Mouse (Mus musculus) CD4-positive helper T cell, adult 2 months (primary cell): ENCODE data around the gene Hoxb2.

ENCODE experiments used
- DNase-seq: peaks from one replicate; pipeline ENCODE4 v3.0.0-alpha.2; 2012; ENCODE audit warnings: low read depth, missing footprints, low spot score

Hoxb2 gene

GRCm38 (mm10) chr11:96316696-96317607, 33.4 kb upstream of the Hoxb2 start:
- DNase-seq, result no peak

- DNase-seq, result no peak
These were observed 32.5 kb upstream of the Hoxb2 start, which contains the start of gene Hoxb4 for GRCm38 (mm10) chr11:96317608-96318367. Gene Hoxb4, plus strand, starts transcription at chr11:96318267.

- peak; percentile 80 for DNase-seq
These were observed 31.8 kb upstream of the Hoxb2 start for GRCm38 (mm10) chr11:96318368-96319070.

- DNase-seq, result peak; percentile 46
These were observed 31.0 kb upstream of the Hoxb2 start for GRCm38 (mm10) chr11:96319071-96319902.

GRCm38 (mm10) chr11:96319910-96320309, 30.4 kb upstream of the Hoxb2 start:
- no peak for DNase-seq

GRCm38 (mm10) chr11:96320688-96321087, 29.6 kb upstream of the Hoxb2 start:
- DNase-seq, result no peak

- no peak for DNase-seq
These were observed 28.5 kb upstream of the Hoxb2 start for GRCm38 (mm10) chr11:96321846-96322245.

GRCm38 (mm10) chr11:96322738-96323137, 27.6 kb upstream of the Hoxb2 start:
- DNase-seq, result no peak

GRCm38 (mm10) chr11:96323154-96323553, 27.2 kb upstream of the Hoxb2 start, which contains the start of gene Hoxb3:
Gene Hoxb3, plus strand, starts transcription at chr11:96323326.
- no peak for DNase-seq

GRCm38 (mm10) chr11:96324125-96324524, 26.2 kb upstream of the Hoxb2 start:
- DNase-seq, result no peak

GRCm38 (mm10) chr11:96324965-96325364, 25.4 kb upstream of the Hoxb2 start:
- DNase-seq, result no peak

GRCm38 (mm10) chr11:96325747-96326212, 24.5 kb upstream of the Hoxb2 start:
- no peak for DNase-seq

GRCm38 (mm10) chr11:96326705-96327104, 23.6 kb upstream of the Hoxb2 start:
- no peak for DNase-seq

GRCm38 (mm10) chr11:96327122-96327521, 23.2 kb upstream of the Hoxb2 start:
- no peak for DNase-seq

- no peak for DNase-seq
These were observed 22.6 kb upstream of the Hoxb2 start for GRCm38 (mm10) chr11:96327750-96328149.

GRCm38 (mm10) chr11:96328605-96329004, 21.7 kb upstream of the Hoxb2 start:
- DNase-seq, result no peak

- no peak for DNase-seq
These were observed 18.2 kb upstream of the Hoxb2 start for GRCm38 (mm10) chr11:96332105-96332504.

- DNase-seq, result no peak
These were observed 17.7 kb upstream of the Hoxb2 start for GRCm38 (mm10) chr11:96332618-96333032.

GRCm38 (mm10) chr11:96333241-96334001, 16.9 kb upstream of the Hoxb2 start:
- no peak for DNase-seq

GRCm38 (mm10) chr11:96334002-96334364, 16.3 kb upstream of the Hoxb2 start:
- DNase-seq, result no peak
